Mouse (Mus musculus): ENCODE results near the gene Tcp11.

The Tcp11 gene

DNA sequence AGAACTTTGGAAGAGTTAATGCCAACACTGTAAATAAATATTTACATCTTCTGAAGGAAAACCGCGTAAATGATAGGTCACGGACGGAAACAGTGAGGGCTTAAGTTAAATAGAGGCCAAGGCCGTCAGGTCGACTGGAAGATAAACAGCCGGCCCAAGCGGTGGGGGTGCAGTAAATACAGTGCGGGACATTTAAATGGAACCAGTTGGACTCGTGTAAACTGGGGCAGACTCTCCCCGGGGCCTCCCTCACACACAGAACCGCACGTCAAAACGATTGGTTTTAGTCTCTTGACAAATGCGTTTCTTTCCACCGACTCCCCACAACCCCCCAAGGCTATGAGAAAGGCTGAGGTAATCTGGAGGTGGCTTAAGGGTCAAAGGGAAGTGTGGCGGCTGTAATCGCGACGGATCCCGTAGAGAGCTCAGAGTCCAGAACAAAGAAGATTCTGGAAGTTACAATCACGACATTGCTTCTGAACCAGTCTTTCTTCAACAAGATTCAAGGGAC, 4.0 kb upstream of the Tcp11 start:
- DNase-seq (ENCODE audit: low read depth, low spot score), result peak; percentile 13

DNA sequence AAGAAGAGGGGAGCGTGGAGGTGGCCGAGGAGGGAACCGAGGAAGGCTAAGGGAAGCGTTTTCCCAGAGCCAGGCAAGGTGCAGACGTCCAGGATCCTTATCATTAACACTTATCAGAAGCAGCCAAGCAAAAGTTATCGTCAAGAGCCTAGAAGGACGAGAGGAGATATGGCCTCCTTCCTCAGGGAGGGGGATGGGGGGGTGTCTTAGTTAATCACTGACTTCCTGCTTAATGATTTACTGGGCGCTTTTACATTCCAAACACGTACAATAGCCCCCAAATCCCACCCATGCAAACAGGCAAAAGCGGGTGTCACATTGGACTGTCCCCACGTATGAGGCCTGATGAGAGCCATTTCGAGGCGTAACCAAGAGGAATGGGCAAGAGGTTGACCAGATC, 2.4 kb upstream of the Tcp11 start:
- no peak for DNase-seq (ENCODE audit: low read depth, low spot score)

- no peak for DNase-seq (ENCODE audit: low read depth, low spot score)
Observed at GRCm38 (mm10) chr17:28081856-28082255, 1.4 kb upstream of the Tcp11 start.

DNA sequence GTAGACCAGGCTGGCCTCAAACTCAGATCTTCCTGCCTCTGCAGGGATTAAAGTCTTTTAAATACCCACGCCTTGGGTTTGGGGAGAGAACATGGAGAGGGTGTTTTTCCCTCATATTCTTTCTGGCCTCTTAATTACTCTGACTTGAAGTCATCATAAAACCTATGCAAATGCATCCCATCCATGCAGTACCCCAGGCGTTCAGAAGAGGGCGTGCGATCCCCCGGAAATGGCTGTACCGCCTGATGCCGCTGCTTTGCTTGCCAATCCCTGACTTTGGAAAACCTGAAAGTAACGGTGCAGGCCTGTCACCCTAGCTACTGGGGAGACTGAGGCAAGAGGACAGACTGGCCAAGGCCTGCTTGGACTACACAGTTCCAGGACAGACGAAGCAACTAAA, 946 bp upstream of the Tcp11 start:
- peak; percentile 35 for DNase-seq (ENCODE audit: low read depth, low spot score)

GRCm38 (mm10) chr17:28080817-28081165, 352 bp upstream of the Tcp11 start:
- no peak for DNase-seq (ENCODE audit: low read depth, low spot score)

DNA sequence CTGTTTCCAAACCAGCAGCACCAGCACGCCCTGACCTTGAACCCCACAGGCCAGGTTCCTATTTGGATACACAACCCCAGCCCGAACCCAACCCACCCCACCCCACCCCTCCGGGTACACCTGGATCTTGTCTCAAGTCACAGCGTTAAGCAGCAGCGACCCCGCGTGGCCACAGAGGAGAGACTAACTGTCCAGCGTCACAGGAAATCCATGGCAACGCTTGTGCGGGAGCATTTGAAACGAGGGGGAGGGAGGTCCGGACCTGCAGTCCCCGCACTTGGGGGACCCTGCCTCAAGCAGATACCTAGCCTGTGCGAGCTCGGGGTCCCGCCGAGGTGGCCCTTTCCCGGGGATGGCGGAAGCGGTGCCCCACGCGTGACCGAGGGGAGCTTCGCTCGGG, 821 bp downstream of the Tcp11 start:
- DNase-seq (ENCODE audit: low read depth, low spot score), result peak; percentile 86

DNA sequence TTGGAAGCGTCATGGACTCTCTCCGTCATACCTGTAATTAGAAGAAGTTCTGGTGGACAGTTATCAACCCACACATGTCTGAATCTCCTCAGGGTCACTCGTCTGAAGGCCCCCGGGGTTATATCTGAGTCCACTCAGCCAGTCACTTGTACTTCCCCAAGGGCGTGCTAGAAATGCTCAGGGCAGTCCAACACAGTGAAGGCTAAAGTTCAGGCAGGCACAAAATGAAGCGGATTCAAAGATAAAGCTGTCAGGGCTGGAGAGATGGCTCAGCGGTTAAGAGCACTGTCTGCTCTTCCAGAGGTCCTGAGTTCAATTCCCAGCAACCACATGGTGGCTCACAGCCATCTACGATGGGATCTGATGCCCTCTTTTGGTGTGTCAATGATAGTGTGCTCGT, 2.4 kb downstream of the Tcp11 start:
- DNase-seq (ENCODE audit: low read depth, low spot score), result no peak

GRCm38 (mm10) chr17:28074486-28074885, 6.0 kb downstream of the Tcp11 start:
- no peak for DNase-seq (ENCODE audit: low read depth, low spot score)

DNA sequence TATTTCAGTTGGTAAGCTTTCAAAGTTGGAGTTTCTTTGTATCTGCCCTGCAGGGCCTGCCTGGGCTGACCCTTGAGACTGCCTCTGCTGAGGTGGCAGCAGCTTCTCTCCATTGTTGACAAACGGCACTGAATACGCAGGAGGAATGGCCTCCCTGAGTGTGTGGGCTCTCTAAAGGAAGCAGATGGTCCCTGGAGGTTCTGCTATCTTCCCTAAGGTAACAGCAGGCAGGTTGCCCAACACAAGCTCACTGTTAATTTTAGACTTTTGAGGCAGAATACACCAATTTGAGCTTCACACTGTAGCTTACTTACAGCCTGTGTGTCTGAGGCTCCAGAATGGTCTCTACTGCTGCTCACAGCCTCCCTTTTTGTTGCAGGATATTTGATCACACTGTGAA, 7.7 kb downstream of the Tcp11 start:
- no peak for DNase-seq (ENCODE audit: low read depth, low spot score)

GRCm38 (mm10) chr17:28070256-28070655, 10.2 kb downstream of the Tcp11 start:
- no peak for DNase-seq (ENCODE audit: low read depth, low spot score)

GRCm38 (mm10) chr17:28069446-28069845, 11.0 kb downstream of the Tcp11 start:
- no peak for DNase-seq (ENCODE audit: low read depth, low spot score)

GRCm38 (mm10) chr17:28067303-28067702, 13.1 kb downstream of the Tcp11 start:
- no peak for DNase-seq (ENCODE audit: low read depth, low spot score)

- no peak for DNase-seq (ENCODE audit: low read depth, low spot score)
Observed at GRCm38 (mm10) chr17:28063163-28063562, 17.3 kb downstream of the Tcp11 start.

- DNase-seq (ENCODE audit: low read depth, low spot score), result no peak
Observed at GRCm38 (mm10) chr17:28062710-28063109, 17.7 kb downstream of the Tcp11 start.

DNA sequence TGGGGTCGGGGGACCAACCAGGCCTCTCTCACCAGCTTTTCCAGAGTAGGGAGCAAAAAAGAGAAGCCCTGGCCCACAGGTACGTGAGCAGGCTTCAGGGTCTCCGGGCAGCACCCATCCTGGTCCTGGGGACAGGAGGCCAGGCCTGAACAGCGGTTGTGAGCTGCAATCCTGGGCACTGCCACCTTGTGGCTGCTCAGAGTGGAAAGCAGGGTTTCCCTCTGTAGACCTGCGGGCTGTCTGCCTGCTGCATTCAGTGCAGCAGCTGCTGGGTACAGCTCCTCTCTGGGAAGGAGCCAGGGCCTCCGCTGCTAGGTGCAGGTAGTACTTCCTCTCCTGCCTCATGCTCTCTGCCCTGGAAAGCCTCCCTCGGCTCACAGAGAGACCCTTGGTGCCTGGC, 19.0 kb downstream of the Tcp11 start:
- DNase-seq (ENCODE audit: low read depth, low spot score), result no peak

GRCm38 (mm10) chr17:28060681-28061080, 19.8 kb downstream of the Tcp11 start:
- DNase-seq (ENCODE audit: low read depth, low spot score), result no peak

GRCm38 (mm10) chr17:28058346-28058745, 22.1 kb downstream of the Tcp11 start:
- no peak for DNase-seq (ENCODE audit: low read depth, low spot score)

GRCm38 (mm10) chr17:28052293-28052863, 28.1 kb downstream of the Tcp11 start:
- DNase-seq (ENCODE audit: low read depth, low spot score), result no peak

GRCm38 (mm10) chr17:28050210-28050609, 30.2 kb downstream of the Tcp11 start:
- DNase-seq (ENCODE audit: low read depth, low spot score), result no peak

- peak; percentile 39 for DNase-seq (ENCODE audit: low read depth, low spot score)
Observed at GRCm38 (mm10) chr17:28048425-28048824, 32.0 kb downstream of the Tcp11 start.

GRCm38 (mm10) chr17:28047520-28047919, 32.9 kb downstream of the Tcp11 start:
- no peak for DNase-seq (ENCODE audit: low read depth, low spot score)

- no peak for DNase-seq (ENCODE audit: low read depth, low spot score)
Observed at GRCm38 (mm10) chr17:28047017-28047416, 33.4 kb downstream of the Tcp11 start.

GRCm38 (mm10) chr17:28042299-28042771, 38.1 kb downstream of the Tcp11 start:
- DNase-seq (ENCODE audit: low read depth, low spot score), result no peak

DNA sequence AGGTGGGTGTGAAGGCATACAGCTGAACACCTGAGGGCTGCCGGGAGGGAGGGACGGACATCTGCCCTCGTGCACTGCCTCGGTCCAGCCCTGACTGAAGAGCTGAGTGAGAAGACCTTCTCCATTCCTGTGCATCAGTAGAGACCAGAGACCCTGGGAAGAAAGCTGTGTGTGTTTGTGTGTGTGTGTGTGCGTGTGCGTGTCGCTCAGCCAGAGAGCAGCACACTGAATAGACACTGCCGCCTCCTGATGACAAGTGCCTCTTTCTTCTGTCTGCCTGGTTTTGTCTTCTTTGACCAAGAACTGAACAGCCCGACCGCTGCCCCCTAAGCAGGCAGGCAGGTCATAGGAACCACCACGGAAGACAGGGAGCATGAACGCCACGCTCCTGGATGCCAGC, 39.1 kb downstream of the Tcp11 start:
- no peak for DNase-seq (ENCODE audit: low read depth, low spot score)

Data from CD4-positive helper T cell, adult 2 months (primary cell).